Mouse (Mus musculus): Measurements from ENCODE around the gene Col4a4. TPM values are rescaled to one million over a fixed set of nuclear protein-coding genes. Genes with fewer than 3 reads are reported as not detected.
A peak's percentile ranks its signal among the peaks of the same experiment; 100 is the strongest.

The Col4a4 gene
- total RNA-seq, 2 experiments from 2014 or later: 0.42 to 0.96 TPM

- no peak for DNase-seq (ENCODE audit: extremely low spot score in 1 of 2, low spot score in 1 of 2)
These were observed 106.8 kb downstream of the Col4a4 start for GRCm38 (mm10) chr1:82479696-82480487.

DNA sequence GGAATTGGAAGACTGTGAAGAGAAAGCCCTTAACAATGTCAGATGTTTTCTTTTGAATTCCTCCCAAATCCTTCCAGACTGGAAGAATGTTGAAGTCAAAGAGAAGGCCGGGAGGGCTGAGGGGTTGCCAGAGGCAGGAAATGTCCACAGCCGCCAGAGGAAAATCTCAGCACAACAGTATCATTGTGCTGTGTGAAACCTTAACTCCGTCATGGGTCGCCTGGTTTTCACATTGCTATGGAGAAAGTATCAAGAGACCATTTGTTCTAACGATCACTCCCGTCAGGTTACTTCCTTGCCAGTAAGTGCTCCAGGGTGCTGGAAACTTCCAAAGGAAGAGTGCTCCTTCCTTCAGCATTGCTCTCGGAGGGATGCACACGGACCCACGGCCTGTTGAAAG is 109.9 kb downstream of the Col4a4 start:
- DNase-seq (ENCODE audit: extremely low spot score in 1 of 2, low spot score in 1 of 2): no peak

DNA sequence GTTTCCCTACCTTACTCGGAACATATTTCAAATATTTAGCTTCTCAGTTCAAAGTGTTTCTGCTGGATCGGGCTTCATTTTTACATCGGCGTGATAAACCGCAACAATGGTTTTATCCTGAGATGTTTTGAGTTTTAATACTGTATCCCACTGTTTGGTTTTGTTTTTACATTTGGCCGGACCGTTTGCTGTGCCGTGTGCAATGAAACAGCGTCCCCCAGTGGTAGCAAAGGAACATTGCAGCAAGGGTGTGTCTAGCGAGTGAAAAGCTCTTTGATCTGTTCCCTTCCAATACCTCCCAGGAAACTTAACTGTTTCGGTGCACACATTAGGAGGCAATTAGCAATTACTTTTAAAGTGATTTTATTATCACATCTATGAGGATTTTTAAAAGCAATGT is 110.4 kb downstream of the Col4a4 start:
- DNase-seq (ENCODE audit: extremely low spot score in 1 of 2, low spot score in 1 of 2): peak in 1 of 2 experiments; percentile 51

DNA sequence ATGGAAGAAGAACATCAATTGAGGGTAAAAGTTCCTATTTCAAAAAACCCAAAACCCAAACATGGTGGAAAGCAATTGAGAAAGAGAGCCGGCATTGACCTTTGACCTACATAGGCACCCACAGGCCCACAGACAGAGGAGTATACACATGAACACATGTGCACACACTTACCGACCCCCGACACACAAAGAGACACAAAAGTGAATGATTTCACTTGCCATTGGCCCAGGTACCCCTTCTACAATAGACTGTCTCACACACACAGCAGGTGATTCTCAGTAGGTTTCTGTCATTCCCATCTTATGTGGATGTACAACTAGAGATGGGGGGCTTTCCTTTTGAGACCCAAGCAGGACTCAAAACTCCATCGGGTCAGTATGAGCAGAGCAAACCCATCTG is 110.8 kb downstream of the Col4a4 start:
- no peak for DNase-seq (ENCODE audit: extremely low spot score in 1 of 2, low spot score in 1 of 2)

- no peak for DNase-seq (ENCODE audit: extremely low spot score in 1 of 2, low spot score in 1 of 2)
These were observed 111.4 kb downstream of the Col4a4 start for GRCm38 (mm10) chr1:82475254-82475653.

- no peak for DNase-seq (ENCODE audit: extremely low spot score in 1 of 2, low spot score in 1 of 2)
These were observed 112.1 kb downstream of the Col4a4 start for GRCm38 (mm10) chr1:82474461-82474961.

GRCm38 (mm10) chr1:82473467-82473866 is 113.2 kb downstream of the Col4a4 start:
- DNase-seq (ENCODE audit: extremely low spot score in 1 of 2, low spot score in 1 of 2): no peak

- no peak for DNase-seq (ENCODE audit: extremely low spot score in 1 of 2, low spot score in 1 of 2)
These were observed 116.0 kb downstream of the Col4a4 start for GRCm38 (mm10) chr1:82470516-82471225.

DNA sequence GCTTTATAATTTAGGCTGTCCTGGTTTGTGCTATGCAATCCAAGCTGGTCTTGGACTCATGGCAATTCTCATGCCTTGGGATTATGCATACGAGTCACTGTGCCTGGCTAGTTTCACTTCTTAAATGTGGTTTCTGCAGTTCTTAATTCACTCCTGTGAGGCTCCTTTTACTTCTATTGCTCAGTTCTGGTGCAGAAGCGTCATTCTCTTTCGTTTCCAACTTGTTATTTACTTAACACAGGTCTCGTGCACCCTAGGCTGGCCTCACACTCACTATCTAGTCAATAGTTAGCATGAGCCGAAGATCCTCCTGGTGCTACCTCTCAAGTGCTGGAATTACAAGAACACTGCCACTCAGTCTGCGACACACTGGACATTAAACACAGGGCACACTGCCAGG is 117.8 kb downstream of the Col4a4 start:
- DNase-seq (ENCODE audit: extremely low spot score in 1 of 2, low spot score in 1 of 2): no peak

- DNase-seq (ENCODE audit: extremely low spot score in 1 of 2, low spot score in 1 of 2): no peak
These were observed 121.3 kb downstream of the Col4a4 start for GRCm38 (mm10) chr1:82465321-82465853.

GRCm38 (mm10) chr1:82461041-82461440 is 125.6 kb downstream of the Col4a4 start:
- DNase-seq (ENCODE audit: extremely low spot score in 1 of 2, low spot score in 1 of 2): no peak

DNA sequence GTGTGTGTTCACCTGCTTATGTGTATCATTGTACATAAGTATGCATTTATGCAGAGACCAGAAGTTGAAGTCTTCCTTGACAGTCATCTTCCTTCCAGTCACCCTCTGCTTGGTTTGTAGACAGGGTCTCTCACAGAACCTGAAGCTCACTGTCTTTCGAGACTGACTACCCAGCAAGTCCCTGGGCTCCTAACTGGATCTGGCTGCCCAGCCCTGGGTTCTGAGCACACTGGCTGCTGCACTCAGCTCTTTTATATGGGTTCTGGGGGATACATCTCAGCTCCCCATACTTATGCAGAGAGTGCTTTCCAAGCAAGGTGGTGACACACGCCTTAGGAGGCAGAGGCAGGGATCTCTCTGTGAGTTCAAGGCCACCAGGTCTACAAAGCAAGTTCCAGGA is 126.7 kb downstream of the Col4a4 start:
- no peak for DNase-seq (ENCODE audit: extremely low spot score in 1 of 2, low spot score in 1 of 2)

GRCm38 (mm10) chr1:82459350-82459749 is 127.3 kb downstream of the Col4a4 start:
- no peak for DNase-seq (ENCODE audit: extremely low spot score in 1 of 2, low spot score in 1 of 2)

DNA sequence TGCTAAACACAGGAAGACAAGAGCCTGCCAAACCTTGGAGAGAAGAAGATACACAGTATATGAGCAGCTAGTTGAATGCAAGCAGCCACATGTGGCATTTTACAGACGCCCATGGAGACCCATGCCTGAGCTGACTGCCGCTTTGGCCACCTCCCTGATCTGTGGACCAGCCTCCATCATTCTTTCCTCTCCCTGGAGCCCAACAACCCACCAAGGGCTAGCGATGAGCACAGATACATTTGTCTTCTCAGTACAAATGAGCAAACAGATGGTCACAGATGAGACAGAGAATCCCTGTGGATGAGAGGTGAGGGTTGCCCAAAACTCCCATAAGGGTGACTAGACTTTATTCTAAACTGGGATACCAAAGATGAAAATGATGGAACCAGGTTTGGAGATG is 132.6 kb downstream of the Col4a4 start:
- DNase-seq (ENCODE audit: extremely low spot score in 1 of 2, low spot score in 1 of 2): no peak

DNA sequence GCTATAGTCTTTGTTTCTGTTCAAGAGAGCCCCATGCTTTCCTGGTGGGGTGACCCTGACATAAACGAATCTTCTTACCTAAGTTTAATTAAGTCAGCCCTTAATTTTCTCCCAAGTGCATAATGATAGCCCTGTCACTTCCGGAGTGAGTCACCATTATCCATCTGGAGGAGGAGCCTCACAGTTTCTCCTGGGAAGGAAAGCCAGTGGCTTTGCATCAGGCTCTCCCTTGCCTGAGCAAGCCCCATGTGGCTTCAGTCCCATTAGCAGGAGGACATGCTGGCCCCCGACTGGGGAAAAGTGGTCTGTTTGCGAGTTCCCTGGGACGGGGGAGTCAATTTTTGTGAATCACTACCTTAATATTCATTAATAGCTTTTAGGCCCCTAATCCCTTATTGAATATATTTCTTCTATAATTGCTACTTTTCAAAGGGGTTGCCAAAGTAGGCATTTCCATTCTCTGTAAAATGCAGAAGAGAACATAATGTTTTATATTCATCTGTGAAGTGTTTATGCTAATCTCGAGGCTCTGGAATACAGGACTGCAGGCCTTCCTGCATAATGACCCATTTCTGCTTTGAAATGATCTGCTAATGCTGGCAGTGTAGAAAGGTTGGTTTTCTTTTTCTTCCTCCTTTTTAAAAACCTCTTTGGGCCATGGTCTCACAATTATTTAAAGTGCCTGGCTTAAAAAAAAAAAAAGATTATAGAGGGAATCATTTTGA is 134.6 kb downstream of the Col4a4 start:
- no peak for DNase-seq (ENCODE audit: extremely low spot score in 1 of 2, low spot score in 1 of 2)

GRCm38 (mm10) chr1:82449851-82450250 is 136.8 kb downstream of the Col4a4 start:
- no peak for DNase-seq (ENCODE audit: extremely low spot score in 1 of 2, low spot score in 1 of 2)

- DNase-seq (ENCODE audit: extremely low spot score in 1 of 2, low spot score in 1 of 2): no peak
These were observed 140.6 kb downstream of the Col4a4 start for GRCm38 (mm10) chr1:82446049-82446448.

- DNase-seq (ENCODE audit: extremely low spot score in 1 of 2, low spot score in 1 of 2): no peak
These were observed 143.1 kb downstream of the Col4a4 start for GRCm38 (mm10) chr1:82443517-82443916.

GRCm38 (mm10) chr1:82440123-82440522 is 146.5 kb downstream of the Col4a4 start:
- DNase-seq (ENCODE audit: extremely low spot score in 1 of 2, low spot score in 1 of 2): no peak

DNA sequence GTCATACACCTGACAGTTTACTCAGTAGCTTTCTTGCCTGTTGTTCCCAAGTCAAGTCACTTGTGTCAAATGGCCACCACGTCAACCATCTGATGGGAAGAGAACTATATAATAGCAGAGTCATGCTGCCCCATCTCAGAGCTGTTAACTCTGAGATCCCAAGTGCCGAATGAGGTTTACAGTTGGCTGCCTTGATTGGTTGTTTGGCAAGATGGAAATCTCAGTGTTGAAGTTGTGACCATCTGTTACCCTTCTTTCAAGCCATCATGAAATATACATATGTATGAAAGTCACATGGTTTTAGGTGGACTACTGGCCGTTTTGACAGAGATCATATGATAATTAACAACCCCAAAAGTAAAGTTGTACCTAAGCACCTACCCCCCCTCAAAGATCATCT is 149.4 kb downstream of the Col4a4 start:
- DNase-seq (ENCODE audit: extremely low spot score in 1 of 2, low spot score in 1 of 2): no peak

GRCm38 (mm10) chr1:82433649-82434005 is 153.0 kb downstream of the Col4a4 start:
- no peak for DNase-seq (ENCODE audit: extremely low spot score in 1 of 2, low spot score in 1 of 2)
